Mouse (Mus musculus): ENCODE data around the gene Hist1h2ah.

Hist1h2ah gene

GRCm38 (mm10) chr13:22007872-22008271, 27.5 kb downstream of the Hist1h2ah start:
- no peak for DNase-seq

DNA sequence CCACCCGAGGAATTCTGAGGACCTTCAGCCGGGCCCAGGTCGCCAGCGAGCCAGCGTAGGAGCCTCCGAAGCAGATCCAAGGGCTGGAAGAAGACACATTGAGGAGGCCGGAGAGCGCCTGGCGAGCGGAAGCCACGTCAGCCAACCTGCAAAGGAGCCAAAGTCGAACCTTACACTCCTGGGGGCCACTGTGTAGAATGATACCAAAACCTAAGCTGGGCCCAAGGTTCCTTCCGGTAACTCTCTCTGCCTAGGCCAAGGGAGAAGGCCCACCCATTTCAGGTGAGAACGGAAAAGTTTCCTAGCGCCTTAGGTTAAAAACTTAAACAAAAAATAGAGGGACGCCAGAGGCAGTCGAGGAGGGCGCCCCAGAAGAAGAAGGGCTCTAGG, 28.3 kb downstream of the Hist1h2ah start:
- no peak for DNase-seq

DNA sequence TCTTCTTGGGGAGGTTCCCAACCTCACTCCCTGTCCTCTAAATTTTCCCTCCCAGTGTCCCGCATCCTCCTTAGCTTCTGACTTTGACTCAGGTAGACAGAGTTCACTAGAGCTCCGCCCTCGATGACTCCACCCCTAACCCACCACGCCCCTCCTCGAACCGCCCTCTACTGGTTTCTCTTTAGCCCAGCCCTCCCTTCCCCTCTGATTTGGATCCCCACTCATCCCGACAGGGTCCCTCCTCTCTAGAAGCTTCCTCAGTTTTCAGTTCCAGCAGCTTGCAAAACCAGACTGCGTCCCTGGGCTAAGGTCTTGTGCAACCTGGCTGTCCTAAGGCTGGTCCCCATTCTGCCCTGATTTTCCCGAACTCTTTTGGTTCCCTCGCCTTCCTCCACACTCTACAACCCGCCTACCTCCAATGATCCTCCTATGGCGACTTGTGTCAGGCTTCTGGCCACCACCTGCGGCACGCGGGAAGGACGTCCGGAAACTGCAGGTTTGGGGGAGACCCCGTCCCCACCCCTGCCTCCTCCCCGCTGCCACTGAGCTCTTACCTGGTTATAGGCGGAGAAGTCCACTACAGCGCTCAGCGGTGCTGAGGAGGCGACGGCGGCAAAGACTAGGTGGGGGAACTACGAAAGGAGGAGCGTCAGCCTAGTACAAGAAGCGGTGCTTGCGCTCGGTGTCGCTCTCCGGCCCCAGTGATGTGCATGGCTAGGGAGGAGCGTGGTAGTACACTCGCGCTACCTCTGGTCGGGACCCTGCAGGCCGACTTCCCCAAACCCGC, 28.8 kb downstream of the Hist1h2ah start:
- peak; percentile 30 to 40 for DNase-seq

DNA sequence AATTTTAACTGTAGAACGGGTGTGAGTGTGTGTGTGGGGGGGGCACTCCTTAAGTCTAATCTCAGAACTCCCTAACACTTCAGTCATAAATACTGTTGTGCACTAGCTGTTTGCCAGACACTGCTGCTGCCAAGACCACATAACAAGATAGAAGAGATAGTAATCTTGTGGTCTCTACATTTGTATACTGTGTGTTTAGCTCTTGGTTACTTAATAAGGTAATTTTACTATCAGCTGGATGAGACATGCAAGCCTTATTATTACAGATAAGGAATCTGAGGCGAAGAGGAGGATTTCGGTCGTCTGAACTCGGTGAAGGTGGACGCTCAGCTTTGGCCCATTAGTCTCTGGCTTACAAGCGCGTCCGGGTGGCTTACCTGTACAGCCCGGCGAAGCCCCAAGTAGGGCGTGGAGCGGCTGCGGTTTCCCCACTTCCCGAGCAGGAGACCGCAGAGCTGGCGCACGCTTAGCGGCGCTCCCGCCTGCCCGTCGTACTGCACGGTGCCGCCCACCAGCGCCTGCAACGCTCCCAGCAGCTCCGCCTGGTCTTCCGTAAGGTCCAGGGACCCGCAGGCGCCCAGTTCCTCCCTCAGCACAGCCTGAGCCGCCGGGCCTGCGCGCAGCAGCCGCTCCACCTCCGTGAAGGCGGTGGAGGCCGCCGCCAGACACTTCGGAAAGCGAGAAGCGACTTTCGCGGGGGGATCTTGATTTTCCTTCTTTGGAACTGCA, 29.6 kb downstream of the Hist1h2ah start:
- peak; percentile 52 to 54 for DNase-seq

DNA sequence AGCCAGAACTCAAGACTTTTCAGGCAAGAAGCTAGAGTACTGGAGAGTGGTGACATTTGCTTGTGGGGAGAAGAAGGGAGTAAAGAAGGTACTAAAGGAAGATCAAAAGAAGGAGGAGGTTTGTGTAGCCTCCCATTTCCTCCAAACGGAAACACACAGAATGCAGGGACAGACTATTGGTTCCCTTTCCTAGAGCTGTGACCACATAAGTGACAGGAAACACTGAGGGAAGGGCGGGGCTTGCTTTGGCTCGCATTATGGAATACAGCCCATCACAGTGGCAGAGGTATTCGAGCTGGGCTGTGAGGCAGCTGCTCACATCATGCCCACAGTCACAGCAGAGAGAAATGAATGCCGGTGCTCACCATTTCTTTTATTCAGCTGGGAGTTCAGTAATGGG, 33.5 kb downstream of the Hist1h2ah start:
- no peak for DNase-seq

DNA sequence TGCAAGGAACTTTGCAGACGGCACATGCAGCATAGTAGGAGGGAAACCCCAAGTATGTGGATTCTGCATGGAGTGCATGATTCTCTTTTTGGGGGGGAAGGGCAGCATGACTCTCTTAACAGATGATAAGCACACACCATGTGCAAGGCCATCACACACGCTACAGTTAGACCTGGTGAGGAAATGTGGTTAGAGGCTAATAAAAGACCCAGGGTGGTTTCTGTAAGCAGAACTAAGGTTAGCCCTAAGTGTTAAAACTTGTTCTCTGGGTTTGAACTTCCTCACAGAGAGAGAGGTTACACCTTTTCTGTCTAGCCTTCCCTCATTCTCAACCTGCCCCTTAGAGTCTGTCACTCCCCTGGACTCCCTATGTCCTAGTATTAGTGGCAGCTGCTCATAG, 34.0 kb downstream of the Hist1h2ah start:
- DNase-seq, result no peak

DNA sequence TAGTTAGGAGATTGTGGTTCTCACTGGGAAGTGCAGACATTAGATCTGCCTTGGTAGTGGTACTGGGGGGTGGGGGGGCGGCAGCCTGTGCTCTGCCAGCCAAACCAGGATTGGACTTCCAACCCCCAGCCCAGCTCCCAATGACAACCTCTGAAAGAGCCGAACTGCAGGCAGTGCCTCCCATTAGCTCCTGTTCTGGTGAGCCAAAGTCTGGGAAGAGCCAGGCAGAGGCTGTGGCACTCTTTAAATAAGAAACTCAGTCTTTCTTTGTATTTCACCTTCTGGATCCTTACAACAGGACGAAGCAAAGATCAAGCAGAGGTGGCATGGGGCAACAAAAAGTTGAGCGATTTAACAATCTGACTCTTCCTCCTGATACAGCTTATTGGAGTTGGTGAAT, 36.2 kb downstream of the Hist1h2ah start:
- DNase-seq, result no peak

DNA sequence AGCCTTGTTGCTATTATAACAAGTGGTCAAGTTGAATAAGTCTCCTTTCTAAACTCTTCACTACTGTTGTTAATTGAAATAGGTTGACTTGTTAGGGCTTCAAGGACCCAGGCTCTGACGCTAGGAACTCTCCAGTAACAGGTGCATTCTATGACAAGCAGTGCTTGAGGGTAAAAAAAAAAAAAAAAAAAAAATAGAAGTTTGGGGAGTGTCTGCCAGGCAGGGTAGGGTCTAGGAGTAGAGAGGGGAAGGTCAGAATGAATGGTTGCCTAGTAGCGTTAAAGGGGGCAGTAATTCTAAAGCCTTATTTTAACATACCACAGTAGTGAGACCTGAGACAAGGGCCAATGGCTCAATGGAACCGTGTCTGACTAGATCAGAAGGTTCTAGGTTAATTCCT, 37.0 kb downstream of the Hist1h2ah start:
- no peak for DNase-seq

DNA sequence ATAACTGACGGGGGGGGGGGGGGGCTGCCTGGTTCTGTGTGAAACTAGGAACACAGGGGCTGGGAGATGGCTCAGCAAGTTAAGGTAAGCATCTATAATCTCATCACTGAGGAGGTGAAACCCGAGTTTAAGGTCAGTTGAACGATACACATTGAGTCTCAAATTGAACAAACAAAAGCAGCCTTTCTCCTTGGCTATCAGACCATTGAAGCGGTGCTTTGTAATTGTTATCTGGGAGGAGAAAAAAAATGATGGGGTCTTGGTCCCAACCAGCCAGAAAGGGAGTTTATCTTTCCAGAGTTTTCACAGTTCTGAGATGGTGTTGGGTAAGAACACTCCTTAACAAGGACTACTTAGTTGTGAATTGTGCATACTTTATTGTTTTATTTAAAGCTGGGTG, 37.5 kb downstream of the Hist1h2ah start:
- DNase-seq, result no peak

- DNase-seq, result no peak
Measured at GRCm38 (mm10) chr13:21997201-21997820, 38.1 kb downstream of the Hist1h2ah start.

DNA sequence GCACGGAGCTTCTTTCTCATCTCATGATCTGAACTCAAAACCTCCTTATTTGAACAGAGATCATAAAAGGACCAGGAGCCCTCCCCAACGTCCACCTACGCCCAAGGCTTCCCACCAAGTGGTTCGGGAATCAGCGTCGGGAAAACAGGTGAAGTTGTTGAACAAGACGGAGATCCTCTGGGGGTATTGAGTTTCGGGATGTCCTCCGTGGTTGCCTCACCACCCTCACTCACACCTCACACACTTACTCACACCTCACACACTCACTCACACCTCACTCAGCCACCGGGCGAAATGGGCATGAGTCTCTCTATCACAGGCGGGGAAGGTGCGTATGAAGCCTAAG, 38.6 kb downstream of the Hist1h2ah start:
- DNase-seq, result peak in 1 of 2 experiments; percentile 26

- peak; percentile 32 to 37 for DNase-seq
Measured at GRCm38 (mm10) chr13:21996101-21996839, 39.1 kb downstream of the Hist1h2ah start.

DNA sequence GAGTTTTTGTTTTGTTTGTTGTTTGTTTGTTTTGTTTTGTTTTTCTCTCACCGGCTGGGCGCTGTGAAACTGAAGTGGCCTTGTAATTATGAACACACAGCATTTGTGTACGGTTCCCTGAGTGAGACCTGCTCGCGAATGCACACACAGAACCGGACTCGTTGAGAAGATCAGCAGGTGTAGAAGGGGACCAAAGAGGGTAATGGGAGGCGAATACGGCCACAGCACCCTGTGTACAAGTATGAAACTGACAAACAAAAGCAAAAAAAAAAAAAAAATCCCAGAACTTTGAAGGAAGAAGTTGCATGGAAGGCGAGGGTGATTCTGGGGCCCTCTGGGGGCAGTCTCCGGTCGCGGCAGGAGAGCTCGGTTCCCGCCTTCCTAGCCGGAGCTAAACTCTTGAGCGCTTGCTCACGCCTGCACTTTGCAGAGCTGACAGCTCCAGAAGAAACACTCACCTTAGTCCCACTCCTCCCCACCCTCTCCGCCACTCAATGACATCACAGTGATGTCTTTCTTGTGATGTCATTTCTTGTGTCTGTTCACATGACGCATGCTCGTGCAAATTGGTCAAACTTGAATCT, 39.9 kb downstream of the Hist1h2ah start:
- DNase-seq, result peak; percentile 20 to 39

DNA sequence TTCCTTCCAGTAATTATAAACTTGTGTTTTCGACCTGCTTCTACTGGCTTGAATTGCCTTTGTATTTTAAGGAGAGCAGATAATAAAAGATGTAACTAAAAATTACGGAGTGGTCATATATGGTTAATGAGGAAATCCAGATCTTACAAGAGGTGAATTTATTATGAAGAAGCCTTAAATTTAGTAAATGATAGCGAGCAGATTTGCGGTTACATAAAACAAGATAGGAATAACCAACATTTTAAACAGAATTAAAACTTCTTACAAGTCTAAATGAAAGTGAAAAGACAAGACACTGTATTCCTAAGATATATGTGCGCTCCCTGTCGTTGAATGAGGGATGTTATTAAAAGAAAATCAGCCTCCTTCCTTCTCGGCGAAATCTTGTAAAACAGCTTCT, 40.5 kb downstream of the Hist1h2ah start:
- no peak for DNase-seq

- DNase-seq, result peak; percentile 48 to 51
Measured at GRCm38 (mm10) chr13:21993957-21994738, 41.2 kb downstream of the Hist1h2ah start.

- DNase-seq, result no peak
Measured at GRCm38 (mm10) chr13:21992550-21992949, 42.8 kb downstream of the Hist1h2ah start.
